Mouse (Mus musculus): ENCODE results near the gene Calhm1. TPM values are rescaled to one million over a fixed set of nuclear protein-coding genes. Genes with fewer than 3 reads are reported as not detected.
"Not testable (repeated sequence)": the region's sequence is repeated elsewhere in the genome, so short reads cannot be mapped to it uniquely, and the experiment has no call there.

Gene Calhm1
- polyA plus RNA-seq, 1 experiment from 2014 or later = not detected

DNA sequence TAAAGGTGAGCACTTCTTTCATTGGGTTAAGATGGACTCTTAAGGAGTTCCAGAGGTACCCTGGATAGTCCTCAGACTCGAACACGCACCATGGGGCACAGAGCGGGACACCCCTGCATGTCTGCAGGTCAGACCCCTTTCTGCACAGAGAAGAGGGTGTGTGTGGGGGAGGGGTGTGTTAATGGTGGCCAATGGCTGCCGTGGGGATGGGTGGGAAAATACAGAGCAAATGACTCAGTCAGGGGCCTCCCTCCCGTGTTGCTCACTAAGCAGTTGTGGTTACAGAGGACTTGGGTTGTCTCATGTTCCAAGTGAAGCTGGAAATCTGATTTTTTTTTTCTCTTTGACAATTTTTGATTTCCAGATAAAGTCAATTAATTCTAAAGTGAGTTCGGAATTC, 1.6 kb downstream of the Calhm1 start:
- no peak overlapping the region for H3K4me3 ChIP-seq (ENCODE audit: low read depth, low read length)
- H3K9me3 ChIP-seq (ENCODE audit: control insufficient read depth, low read length) = no peaks in the 10 kb centered on the region
- ATAC-seq (ENCODE audit: low read depth) = no peak
- no peak overlapping the region for H3K4me2 ChIP-seq (ENCODE audit: low read depth, low read length)
- no peak overlapping the region for H3K27ac ChIP-seq (ENCODE audit: low read depth, low read length)
- no peaks in the 10 kb centered on the region; the same call in 1 of the 2 replicates for H3K27me3 ChIP-seq (ENCODE audit: control insufficient read depth, insufficient read depth, low read length)
- no peak overlapping the region for H3K9ac ChIP-seq (replicated peaks; ENCODE audit: low read depth, low read length)
- peaks cover 4% of the 10 kb centered on the region; the same call in 1 of the 2 replicates for H3K4me1 ChIP-seq (ENCODE audit: control insufficient read depth, insufficient read depth, low read length)
- WGBS = 77% methylated on average over 6 of the region's 6 CpGs
- H3K36me3 ChIP-seq (ENCODE audit: control insufficient read depth, insufficient read depth, low read length) = no peaks in the 10 kb centered on the region

DNA sequence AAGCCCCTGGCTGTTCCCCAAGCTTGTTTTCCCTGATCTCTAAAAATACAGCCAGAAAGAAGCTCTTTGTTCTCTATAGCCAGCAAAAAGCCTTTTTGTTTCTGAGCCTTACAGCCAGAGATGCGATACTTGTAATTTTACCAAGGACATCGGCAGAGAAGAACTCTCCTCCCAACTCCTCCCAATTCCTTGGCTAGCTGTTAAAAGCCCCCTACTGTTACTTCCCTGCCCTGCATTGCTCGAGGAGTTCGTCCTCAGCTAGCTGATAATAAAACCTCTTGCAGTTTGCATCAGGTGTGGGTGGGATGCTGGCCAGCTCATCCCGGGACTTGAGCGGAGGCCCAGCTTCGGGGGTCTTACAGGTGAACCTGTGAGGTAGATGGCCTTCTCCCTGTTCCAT, 4.4 kb downstream of the Calhm1 start:
- H3K9ac ChIP-seq (replicated peaks; ENCODE audit: low read depth, low read length); H3K4me2 ChIP-seq (ENCODE audit: low read depth, low read length); H3K27me3 ChIP-seq (ENCODE audit: control insufficient read depth, insufficient read depth, low read length); H3K36me3 ChIP-seq (ENCODE audit: control insufficient read depth, insufficient read depth, low read length); H3K4me3 ChIP-seq (ENCODE audit: low read depth, low read length); H3K4me1 ChIP-seq (ENCODE audit: control insufficient read depth, insufficient read depth, low read length); H3K9me3 ChIP-seq (ENCODE audit: control insufficient read depth, low read length); ATAC-seq (ENCODE audit: low read depth); H3K27ac ChIP-seq (ENCODE audit: low read depth, low read length): not testable (repeated sequence)
- 27% methylated on average over 7 of the region's 7 CpGs for WGBS

DNA sequence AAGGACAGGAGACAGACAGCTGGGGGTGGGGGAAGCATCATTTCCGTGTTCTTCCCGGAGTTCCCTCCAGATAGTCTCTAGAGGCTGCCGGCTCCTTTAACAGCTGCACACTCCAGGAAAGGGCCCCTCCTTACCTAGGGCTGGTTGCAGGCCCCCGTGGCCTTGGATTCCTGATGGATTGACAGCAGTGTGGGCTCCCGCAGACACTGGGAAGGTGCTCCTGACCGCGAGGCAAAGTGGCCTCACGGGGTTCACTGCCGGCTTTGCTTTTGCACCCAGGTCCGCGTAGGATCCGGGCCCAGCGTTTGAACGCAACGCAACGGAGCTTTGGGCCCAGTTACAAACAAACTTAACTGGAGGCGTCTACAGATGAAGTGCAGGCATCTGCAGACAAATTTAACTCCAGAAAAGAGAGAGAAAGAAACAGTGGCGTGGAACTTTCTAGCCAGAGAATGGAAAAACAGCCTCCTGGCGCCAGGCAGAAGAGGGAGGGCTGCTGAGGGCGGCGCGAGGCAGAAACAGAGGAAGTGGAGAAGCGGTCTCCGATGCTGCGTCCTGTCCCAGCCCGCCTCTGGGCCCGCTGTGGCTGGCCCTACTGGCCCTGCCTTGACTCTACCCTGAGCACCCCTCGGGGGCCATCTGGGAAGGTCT, 6.2 kb downstream of the Calhm1 start, which contains the start of gene Calhm2:
Gene Calhm2, minus strand, starts transcription at position 524 of the 651 bp plus-strand sequence.
- Histone ChIP-seq H3K9ac (replicated peaks; ENCODE audit: low read depth, low read length) (peak within 1 kb of the TSS; percentile 16; the same call in 1 of the 2 replicates), H3K4me2 (ENCODE audit: low read depth, low read length) (peak within 1 kb of the TSS; percentile 40), H3K4me3 (ENCODE audit: low read depth, low read length) (0 out of 2 replicates have a peak within 1 kb of the TSS, but pooled peaks have one; percentile 7), H3K27me3 (ENCODE audit: control insufficient read depth, insufficient read depth, low read length) (no peaks in the 10 kb centered on the region; the same call in 1 of the 2 replicates), H3K27ac (ENCODE audit: low read depth, low read length) (no peak within 1 kb of the TSS), H3K4me1 (ENCODE audit: control insufficient read depth, insufficient read depth, low read length) (peaks cover 4% of the 10 kb centered on the region; the same call in 1 of the 2 replicates), H3K9me3 (ENCODE audit: control insufficient read depth, low read length) (no peaks in the 10 kb centered on the region), H3K36me3 (ENCODE audit: control insufficient read depth, insufficient read depth, low read length) (no peaks in the 10 kb centered on the region)
- 9% methylated on average over 28 of the region's 28 CpGs for WGBS
- no peak; the same call in 1 of the 2 replicates for ATAC-seq (ENCODE audit: low read depth)

DNA sequence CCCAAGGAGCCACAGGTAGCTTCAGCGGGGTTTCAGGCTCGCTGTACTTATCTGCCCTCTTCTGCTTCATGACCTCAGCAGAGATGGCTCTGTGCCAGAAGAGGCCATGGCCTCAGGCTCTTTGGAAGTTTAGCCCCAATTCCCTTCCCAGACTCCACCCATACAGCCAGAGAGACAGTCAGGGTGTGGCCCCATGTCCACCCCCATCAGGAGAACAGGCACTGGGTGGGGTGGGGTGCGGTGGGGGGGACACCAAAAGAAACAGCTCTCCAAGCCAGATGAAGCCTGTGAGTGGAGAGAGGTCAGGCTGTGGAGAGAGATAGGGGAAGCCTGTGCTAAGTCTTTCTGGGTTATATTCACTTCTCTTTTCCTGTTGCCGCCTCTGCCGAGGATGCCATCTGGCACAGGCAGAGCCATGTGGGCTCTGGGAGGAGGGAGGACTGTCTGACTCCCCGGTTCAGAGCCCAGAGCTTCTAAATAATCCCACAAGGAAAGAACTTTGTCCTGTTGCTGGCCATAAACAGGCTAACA, 6.9 kb downstream of the Calhm1 start:
- H3K36me3 ChIP-seq (ENCODE audit: control insufficient read depth, insufficient read depth, low read length) = peaks cover 5% of the 10 kb centered on the region; the same call in 1 of the 2 replicates
- H3K27ac ChIP-seq (ENCODE audit: low read depth, low read length) = no peak overlapping the region
- 60% methylated on average over 6 of the region's 6 CpGs for WGBS
- H3K9ac ChIP-seq (replicated peaks; ENCODE audit: low read depth, low read length) = no peak overlapping the region
- H3K4me3 ChIP-seq (ENCODE audit: low read depth, low read length) = 0 out of 2 replicates have a peak overlapping the region, but pooled peaks have one; percentile 7
- H3K27me3 ChIP-seq (ENCODE audit: control insufficient read depth, insufficient read depth, low read length) = no peaks in the 10 kb centered on the region; the same call in 1 of the 2 replicates
- H3K9me3 ChIP-seq (ENCODE audit: control insufficient read depth, low read length) = no peaks in the 10 kb centered on the region
- peaks cover 4% of the 10 kb centered on the region; the same call in 1 of the 2 replicates for H3K4me1 ChIP-seq (ENCODE audit: control insufficient read depth, insufficient read depth, low read length)
- H3K4me2 ChIP-seq (ENCODE audit: low read depth, low read length) = peak overlapping the region; percentile 40; the same call in 1 of the 2 replicates
- no peak for ATAC-seq (ENCODE audit: low read depth)

DNA sequence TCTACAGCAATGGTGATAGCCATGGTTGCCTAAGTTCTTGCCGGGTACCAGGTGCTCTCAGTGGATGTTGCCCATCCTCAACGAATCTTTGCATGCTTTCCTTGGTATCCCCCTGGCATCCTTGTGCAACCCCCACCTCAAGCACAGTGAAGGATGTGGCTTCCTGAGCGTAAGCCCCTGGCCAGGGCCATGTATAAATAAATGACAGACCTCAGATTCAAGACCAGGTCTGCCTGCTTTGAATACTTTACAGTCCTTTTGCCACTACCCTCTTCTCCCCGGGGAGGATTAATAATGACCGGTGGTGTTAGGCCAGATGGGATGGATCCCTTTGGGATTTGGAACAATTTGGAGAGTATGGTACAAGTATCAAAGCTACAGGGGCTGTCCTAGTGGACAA, 7.9 kb downstream of the Calhm1 start:
- Histone ChIP-seq H3K27ac (ENCODE audit: low read depth, low read length) (no peak overlapping the region), H3K4me2 (ENCODE audit: low read depth, low read length) (no peak overlapping the region), H3K27me3 (ENCODE audit: control insufficient read depth, insufficient read depth, low read length) (no peaks in the 10 kb centered on the region; the same call in 1 of the 2 replicates), H3K36me3 (ENCODE audit: control insufficient read depth, insufficient read depth, low read length) (peaks cover 10% of the 10 kb centered on the region), H3K9ac (replicated peaks; ENCODE audit: low read depth, low read length) (no peak overlapping the region), H3K4me1 (ENCODE audit: control insufficient read depth, insufficient read depth, low read length) (peaks cover 4% of the 10 kb centered on the region; the same call in 1 of the 2 replicates), H3K9me3 (ENCODE audit: control insufficient read depth, low read length) (no peaks in the 10 kb centered on the region), H3K4me3 (ENCODE audit: low read depth, low read length) (no peak overlapping the region)
- WGBS = 88% methylated on average over 5 of the region's 5 CpGs
- no peak for ATAC-seq (ENCODE audit: low read depth)

DNA sequence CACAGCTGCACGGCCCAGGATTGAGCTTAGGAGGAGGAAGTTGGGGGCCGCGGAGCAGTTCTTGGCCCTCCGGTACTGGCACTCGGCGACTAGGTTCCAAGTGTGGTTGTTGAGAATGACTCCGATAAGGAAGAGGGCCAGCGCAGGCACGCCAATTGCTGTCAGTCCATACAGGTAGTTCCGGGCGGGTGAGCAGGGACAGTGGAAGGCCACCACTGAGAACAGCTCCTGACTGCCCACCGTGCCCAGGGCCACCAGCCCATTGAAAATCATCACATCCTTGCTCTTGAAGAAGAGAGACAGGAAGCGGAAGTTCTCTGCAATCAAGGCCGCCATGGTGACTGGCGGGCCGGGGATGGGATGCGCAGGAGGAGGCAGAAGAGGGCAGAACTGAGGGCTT, 8.5 kb downstream of the Calhm1 start:
- no peak overlapping the region for H3K9ac ChIP-seq (replicated peaks; ENCODE audit: low read depth, low read length)
- H3K4me1 ChIP-seq (ENCODE audit: control insufficient read depth, insufficient read depth, low read length) = peaks cover 4% of the 10 kb centered on the region; the same call in 1 of the 2 replicates
- H3K4me3 ChIP-seq (ENCODE audit: low read depth, low read length) = no peak overlapping the region
- no peaks in the 10 kb centered on the region for H3K9me3 ChIP-seq (ENCODE audit: control insufficient read depth, low read length)
- H3K27me3 ChIP-seq (ENCODE audit: control insufficient read depth, insufficient read depth, low read length) = no peaks in the 10 kb centered on the region; the same call in 1 of the 2 replicates
- peaks cover 16% of the 10 kb centered on the region for H3K36me3 ChIP-seq (ENCODE audit: control insufficient read depth, insufficient read depth, low read length)
- WGBS = 88% methylated on average over 17 of the region's 17 CpGs
- H3K27ac ChIP-seq (ENCODE audit: low read depth, low read length) = no peak overlapping the region
- no peak for ATAC-seq (ENCODE audit: low read depth)
- no peak overlapping the region for H3K4me2 ChIP-seq (ENCODE audit: low read depth, low read length)

DNA sequence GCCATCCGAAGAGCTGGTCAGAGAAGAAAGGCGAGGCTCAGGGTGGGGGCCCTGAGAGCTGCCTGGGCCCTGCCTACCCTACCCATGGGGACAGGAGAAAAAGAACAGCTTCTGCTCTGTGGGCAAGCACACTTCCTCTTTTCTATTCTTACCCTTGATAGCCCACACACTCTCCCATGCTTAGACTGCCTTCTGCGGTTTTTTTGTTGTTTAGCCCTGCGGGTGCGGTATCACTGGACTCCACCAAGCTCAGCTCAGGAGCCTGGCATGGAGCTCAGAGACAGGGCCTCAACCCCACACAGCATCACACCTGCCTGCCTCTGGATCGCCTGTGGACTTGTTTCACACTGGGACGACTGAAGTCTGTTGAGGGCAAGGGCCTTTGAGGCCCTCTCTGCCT, 10.9 kb downstream of the Calhm1 start:
- ATAC-seq (ENCODE audit: low read depth) = no peak
- 94% methylated on average over 7 of the region's 7 CpGs for WGBS

DNA sequence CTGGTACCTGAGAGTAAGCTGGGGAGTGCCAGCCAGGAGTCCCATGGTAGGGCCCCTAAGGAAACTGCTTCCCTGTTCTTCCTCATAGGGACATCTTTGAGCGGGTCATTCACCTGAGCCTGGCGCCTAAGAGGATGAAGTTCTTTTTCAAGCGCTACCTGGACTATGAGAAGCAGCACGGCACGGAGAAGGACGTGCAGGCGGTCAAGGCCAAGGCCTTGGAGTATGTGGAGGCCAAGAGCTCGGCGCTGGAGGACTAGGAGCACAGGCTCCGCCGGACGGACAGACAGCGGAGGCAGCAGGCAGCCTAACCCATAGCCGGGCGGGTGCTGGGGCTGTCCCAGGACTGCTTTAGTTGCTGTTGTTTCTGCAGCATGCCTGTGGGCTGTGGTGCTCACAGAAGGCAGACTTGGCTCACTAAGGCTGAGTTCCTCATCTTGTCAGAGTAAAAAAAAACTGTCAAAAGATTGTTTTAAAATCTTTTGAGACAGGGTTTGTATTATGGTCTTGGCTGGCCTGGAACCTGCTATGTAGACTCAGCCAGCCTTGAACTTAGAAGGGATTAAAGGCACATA, 13.4 kb downstream of the Calhm1 start:
- no peaks in the 10 kb centered on the region for H3K9me3 ChIP-seq (ENCODE audit: control insufficient read depth, low read length)
- H3K27ac ChIP-seq (ENCODE audit: low read depth, low read length) = no peak overlapping the region
- no peaks in the 10 kb centered on the region for H3K27me3 ChIP-seq (ENCODE audit: control insufficient read depth, insufficient read depth, low read length)
- ATAC-seq (ENCODE audit: low read depth) = no peak
- no peak overlapping the region for H3K4me3 ChIP-seq (ENCODE audit: low read depth, low read length)
- no peak overlapping the region for H3K9ac ChIP-seq (replicated peaks; ENCODE audit: low read depth, low read length)
- peaks cover 47% of the 10 kb centered on the region for H3K36me3 ChIP-seq (ENCODE audit: control insufficient read depth, insufficient read depth, low read length)
- no peak overlapping the region for H3K4me2 ChIP-seq (ENCODE audit: low read depth, low read length)
- WGBS = 97% methylated on average over 15 of the region's 15 CpGs
- H3K4me1 ChIP-seq (ENCODE audit: control insufficient read depth, insufficient read depth, low read length) = no peaks in the 10 kb centered on the region

More for the DNA sequence above, 10.9 kb downstream of the Calhm1 start:
- no peak overlapping the region for H3K4me2 ChIP-seq (ENCODE audit: low read depth, low read length)
- H3K27me3 ChIP-seq (ENCODE audit: control insufficient read depth, insufficient read depth, low read length) = no peaks in the 10 kb centered on the region; the same call in 1 of the 2 replicates
- peaks cover 33% of the 10 kb centered on the region for H3K36me3 ChIP-seq (ENCODE audit: control insufficient read depth, insufficient read depth, low read length)
- no peak overlapping the region for H3K27ac ChIP-seq (ENCODE audit: low read depth, low read length)
- no peak overlapping the region for H3K4me3 ChIP-seq (ENCODE audit: low read depth, low read length)
- H3K9ac ChIP-seq (replicated peaks; ENCODE audit: low read depth, low read length) = no peak overlapping the region
- H3K9me3 ChIP-seq (ENCODE audit: control insufficient read depth, low read length) = no peaks in the 10 kb centered on the region
- peaks cover 4% of the 10 kb centered on the region; the same call in 1 of the 2 replicates for H3K4me1 ChIP-seq (ENCODE audit: control insufficient read depth, insufficient read depth, low read length)

DNA sequence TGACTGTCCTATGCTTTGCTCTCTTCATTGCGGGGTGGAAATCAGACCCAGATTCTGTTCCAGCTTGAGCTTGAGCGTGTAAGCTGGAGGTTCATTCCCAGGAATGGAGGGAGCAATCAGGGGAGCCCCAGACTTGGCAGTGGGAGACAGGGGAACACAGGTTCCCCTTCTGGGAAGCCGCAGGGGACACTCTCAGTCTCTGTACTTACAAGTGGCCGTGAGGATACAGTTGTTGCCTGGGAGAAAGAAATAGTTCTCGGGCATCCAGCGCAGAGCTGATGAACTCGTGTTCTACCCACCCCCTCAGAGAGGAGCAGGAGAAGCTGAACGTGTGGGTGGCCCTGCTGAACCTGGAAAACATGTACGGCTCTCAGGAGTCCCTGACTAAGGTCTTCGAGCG, 15.2 kb downstream of the Calhm1 start:
- H3K27me3 ChIP-seq (ENCODE audit: control insufficient read depth, insufficient read depth, low read length) = no peaks in the 10 kb centered on the region
- peaks cover 61% of the 10 kb centered on the region for H3K36me3 ChIP-seq (ENCODE audit: control insufficient read depth, insufficient read depth, low read length)
- no peak overlapping the region for H3K27ac ChIP-seq (ENCODE audit: low read depth, low read length)
- no peak for ATAC-seq (ENCODE audit: low read depth)
- H3K4me3 ChIP-seq (ENCODE audit: low read depth, low read length) = no peak overlapping the region
- no peak overlapping the region for H3K4me2 ChIP-seq (ENCODE audit: low read depth, low read length)
- H3K9ac ChIP-seq (replicated peaks; ENCODE audit: low read depth, low read length) = no peak overlapping the region
- WGBS = 97% methylated on average over 11 of the region's 11 CpGs
- no peaks in the 10 kb centered on the region for H3K4me1 ChIP-seq (ENCODE audit: control insufficient read depth, insufficient read depth, low read length)
- no peaks in the 10 kb centered on the region for H3K9me3 ChIP-seq (ENCODE audit: control insufficient read depth, low read length)
